Mouse (Mus musculus): ENCODE results near the gene Ttll11. TPM values are rescaled to one million over a fixed set of nuclear protein-coding genes. Genes with fewer than 3 reads are reported as not detected.

The Ttll11 gene
- polyA plus RNA-seq, 1 experiment, result 47.6 TPM

- H3K27me3 ChIP-seq (ENCODE audit: control insufficient read depth, insufficient read depth, low read length), result no peaks in the 10 kb centered on the region
- no peaks in the 10 kb centered on the region for H3K36me3 ChIP-seq (ENCODE audit: control insufficient read depth, insufficient read depth, low read length)
- no peaks in the 10 kb centered on the region; the same call in 1 of the 2 replicates for H3K4me1 ChIP-seq (ENCODE audit: control insufficient read depth, insufficient read depth, low read length)
- TF ChIP-seq CTCF (IDR thresholded peaks at IDR 0.05; ENCODE audit: control insufficient read depth, insufficient read depth, insufficient replicate concordance, low read depth, low read length), result no peak
- TF ChIP-seq POLR2A (IDR thresholded peaks at IDR 0.05; ENCODE audit: control insufficient read depth, low read depth, low read length), result no peak
- H3K4me3 ChIP-seq (ENCODE audit: control insufficient read depth, low read depth, low read length), result no peak overlapping the region
- no peak overlapping the region for H3K27ac ChIP-seq (ENCODE audit: control insufficient read depth, insufficient read depth, low read depth, low read length)
These were observed 121.4 kb downstream of the Ttll11 start for GRCm38 (mm10) chr2:35858281-35858680.

DNA sequence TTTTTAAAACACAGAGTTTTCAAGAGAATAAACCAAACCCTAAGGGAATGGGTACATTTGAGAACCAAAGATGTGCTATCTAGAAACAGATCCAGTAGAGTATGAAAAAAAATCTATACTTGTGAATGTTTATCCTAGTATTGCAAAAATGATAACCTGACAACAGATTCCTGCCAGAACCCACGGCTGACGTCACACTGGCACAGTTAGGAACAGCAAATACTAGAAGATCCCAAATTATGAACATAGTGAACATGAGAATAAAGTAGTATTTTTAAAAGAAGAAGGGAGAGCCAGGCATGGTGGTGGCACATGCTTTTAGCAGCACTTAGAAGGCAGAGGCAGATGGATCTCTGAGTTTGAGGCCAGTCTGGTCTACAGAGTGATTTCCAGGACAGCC, 122.8 kb downstream of the Ttll11 start:
- TF ChIP-seq CTCF (IDR thresholded peaks at IDR 0.05; ENCODE audit: control insufficient read depth, insufficient read depth, insufficient replicate concordance, low read depth, low read length) (no peak), POLR2A (IDR thresholded peaks at IDR 0.05; ENCODE audit: control insufficient read depth, low read depth, low read length) (no peak)
- H3K36me3 ChIP-seq (ENCODE audit: control insufficient read depth, insufficient read depth, low read length), result no peaks in the 10 kb centered on the region
- H3K27me3 ChIP-seq (ENCODE audit: control insufficient read depth, insufficient read depth, low read length), result no peaks in the 10 kb centered on the region
- no peak overlapping the region for H3K4me3 ChIP-seq (ENCODE audit: control insufficient read depth, low read depth, low read length)
- no peak overlapping the region for H3K27ac ChIP-seq (ENCODE audit: control insufficient read depth, insufficient read depth, low read depth, low read length)
- no peaks in the 10 kb centered on the region; the same call in 1 of the 2 replicates for H3K4me1 ChIP-seq (ENCODE audit: control insufficient read depth, insufficient read depth, low read length)

DNA sequence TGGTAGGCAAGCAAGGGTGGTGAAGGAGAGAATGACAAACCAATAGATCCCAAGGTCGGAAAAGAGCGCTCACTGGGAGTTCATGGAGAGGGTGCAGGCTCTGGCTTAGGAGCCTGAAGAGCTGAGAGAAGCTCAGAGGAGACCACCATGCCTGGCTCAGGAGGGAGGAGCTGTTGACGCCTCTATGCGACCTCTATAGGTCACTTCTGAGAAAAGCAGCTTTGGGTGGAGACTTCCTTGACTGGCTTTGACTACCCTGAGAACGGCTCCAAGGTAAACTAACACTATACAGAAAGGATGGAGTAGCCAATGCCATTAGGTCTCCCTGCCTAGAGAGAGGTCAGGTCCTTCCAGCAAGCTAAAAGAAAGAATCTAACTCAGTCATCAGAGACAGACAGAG, 124.8 kb downstream of the Ttll11 start:
- TF ChIP-seq POLR2A (IDR thresholded peaks at IDR 0.05; ENCODE audit: control insufficient read depth, low read depth, low read length) (no peak), CTCF (IDR thresholded peaks at IDR 0.05; ENCODE audit: control insufficient read depth, insufficient read depth, insufficient replicate concordance, low read depth, low read length) (no peak)
- Histone ChIP-seq H3K27ac (ENCODE audit: control insufficient read depth, insufficient read depth, low read depth, low read length) (no peak overlapping the region), H3K27me3 (ENCODE audit: control insufficient read depth, insufficient read depth, low read length) (no peaks in the 10 kb centered on the region), H3K4me1 (ENCODE audit: control insufficient read depth, insufficient read depth, low read length) (no peaks in the 10 kb centered on the region; the same call in 1 of the 2 replicates), H3K4me3 (ENCODE audit: control insufficient read depth, low read depth, low read length) (no peak overlapping the region), H3K36me3 (ENCODE audit: control insufficient read depth, insufficient read depth, low read length) (no peaks in the 10 kb centered on the region)

DNA sequence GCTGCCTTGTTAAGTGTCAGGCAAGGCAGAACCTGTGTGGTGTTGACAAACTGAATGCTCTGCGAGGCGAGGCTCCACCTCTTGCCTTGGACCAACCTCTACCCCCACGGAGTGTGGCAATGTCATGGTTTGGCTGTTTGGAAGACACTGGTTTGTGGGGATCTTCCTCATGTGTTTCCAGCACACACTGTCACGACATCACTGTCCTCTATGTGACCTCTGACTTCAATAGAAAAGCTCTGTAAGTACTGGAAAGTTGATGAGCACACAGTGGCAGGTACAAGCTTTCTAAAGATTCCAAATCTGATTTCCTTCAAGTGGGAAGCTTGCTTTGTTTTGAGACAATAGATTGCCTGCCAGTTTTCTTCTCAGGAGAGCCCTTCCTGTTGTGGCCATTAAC, 126.7 kb downstream of the Ttll11 start:
- no peaks in the 10 kb centered on the region for H3K4me1 ChIP-seq (ENCODE audit: control insufficient read depth, insufficient read depth, low read length)
- TF ChIP-seq CTCF (IDR thresholded peaks at IDR 0.05; ENCODE audit: control insufficient read depth, insufficient read depth, insufficient replicate concordance, low read depth, low read length), result no peak
- TF ChIP-seq POLR2A (IDR thresholded peaks at IDR 0.05; ENCODE audit: control insufficient read depth, low read depth, low read length), result no peak
- no peaks in the 10 kb centered on the region for H3K27me3 ChIP-seq (ENCODE audit: control insufficient read depth, insufficient read depth, low read length)
- no peak overlapping the region for H3K27ac ChIP-seq (ENCODE audit: control insufficient read depth, insufficient read depth, low read depth, low read length)
- H3K36me3 ChIP-seq (ENCODE audit: control insufficient read depth, insufficient read depth, low read length), result no peaks in the 10 kb centered on the region
- no peak overlapping the region for H3K4me3 ChIP-seq (ENCODE audit: control insufficient read depth, low read depth, low read length)

- Histone ChIP-seq H3K4me1 (ENCODE audit: control insufficient read depth, insufficient read depth, low read length) (no peaks in the 10 kb centered on the region), H3K27ac (ENCODE audit: control insufficient read depth, insufficient read depth, low read depth, low read length) (no peak overlapping the region), H3K27me3 (ENCODE audit: control insufficient read depth, insufficient read depth, low read length) (no peaks in the 10 kb centered on the region), H3K4me3 (ENCODE audit: control insufficient read depth, low read depth, low read length) (no peak overlapping the region), H3K36me3 (ENCODE audit: control insufficient read depth, insufficient read depth, low read length) (no peaks in the 10 kb centered on the region)
- TF ChIP-seq POLR2A (IDR thresholded peaks at IDR 0.05; ENCODE audit: control insufficient read depth, low read depth, low read length) (no peak), CTCF (IDR thresholded peaks at IDR 0.05; ENCODE audit: control insufficient read depth, insufficient read depth, insufficient replicate concordance, low read depth, low read length) (no peak)
These were observed 127.6 kb downstream of the Ttll11 start for GRCm38 (mm10) chr2:35852164-35852509.

- Histone ChIP-seq H3K4me1 (ENCODE audit: control insufficient read depth, insufficient read depth, low read length) (no peaks in the 10 kb centered on the region), H3K27ac (ENCODE audit: control insufficient read depth, insufficient read depth, low read depth, low read length) (no peak overlapping the region), H3K27me3 (ENCODE audit: control insufficient read depth, insufficient read depth, low read length) (no peaks in the 10 kb centered on the region), H3K4me3 (ENCODE audit: control insufficient read depth, low read depth, low read length) (no peak overlapping the region), H3K36me3 (ENCODE audit: control insufficient read depth, insufficient read depth, low read length) (no peaks in the 10 kb centered on the region)
- TF ChIP-seq CTCF (IDR thresholded peaks at IDR 0.05; ENCODE audit: control insufficient read depth, insufficient read depth, insufficient replicate concordance, low read depth, low read length), result no peak
- no peak for TF ChIP-seq POLR2A (IDR thresholded peaks at IDR 0.05; ENCODE audit: control insufficient read depth, low read depth, low read length)
These were observed 128.1 kb downstream of the Ttll11 start for GRCm38 (mm10) chr2:35851420-35852163.

DNA sequence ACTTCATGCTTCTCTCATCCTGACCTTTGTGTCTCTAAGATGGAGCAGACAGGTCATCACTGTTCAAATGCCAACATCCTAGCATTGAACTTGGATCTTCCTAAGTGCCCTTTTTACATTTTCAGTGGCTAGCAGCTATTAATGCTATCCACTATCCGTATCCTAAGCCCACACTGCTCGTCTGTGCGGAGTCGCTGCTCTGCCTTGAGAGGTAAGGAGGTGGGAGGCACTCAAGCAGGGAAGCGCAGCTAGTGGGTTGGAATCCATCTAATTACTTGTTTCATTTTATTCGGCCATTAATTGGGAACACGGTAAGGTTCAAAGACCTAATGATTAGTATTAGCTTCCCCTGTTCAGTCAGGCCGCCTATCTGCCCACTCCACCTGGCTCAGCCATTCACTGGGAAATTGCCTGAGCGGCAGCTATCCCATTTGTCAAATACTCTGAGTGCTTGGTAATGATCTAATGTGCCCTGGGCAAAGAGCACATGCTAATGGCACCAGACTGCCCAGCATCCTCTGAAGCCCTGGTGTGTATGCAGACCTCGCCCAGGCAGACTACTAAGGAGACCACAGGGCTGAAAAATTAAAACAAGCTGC, 130.0 kb downstream of the Ttll11 start:
- Histone ChIP-seq H3K36me3 (ENCODE audit: control insufficient read depth, insufficient read depth, low read length) (no peaks in the 10 kb centered on the region), H3K4me3 (ENCODE audit: control insufficient read depth, low read depth, low read length) (no peak overlapping the region), H3K27ac (ENCODE audit: control insufficient read depth, insufficient read depth, low read depth, low read length) (no peak overlapping the region), H3K4me1 (ENCODE audit: control insufficient read depth, insufficient read depth, low read length) (no peaks in the 10 kb centered on the region), H3K27me3 (ENCODE audit: control insufficient read depth, insufficient read depth, low read length) (no peaks in the 10 kb centered on the region)
- TF ChIP-seq CTCF (IDR thresholded peaks at IDR 0.05; ENCODE audit: control insufficient read depth, insufficient read depth, insufficient replicate concordance, low read depth, low read length) (no peak), POLR2A (IDR thresholded peaks at IDR 0.05; ENCODE audit: control insufficient read depth, low read depth, low read length) (no peak)

All from testis, adult 2 months (tissue).